Mouse (Mus musculus) myocyte (in vitro differentiated cells): ENCODE results near the gene Adcyap1r1.

Source experiments
- E2F4 ChIP-seq: IDR thresholded peaks from one replicate; pipeline ENCODE4 v1.6.1; 2011; ENCODE audit warnings: mild to moderate bottlenecking, control low read depth, moderate library complexity; ENCODE audit not compliant: insufficient read depth
- MAX ChIP-seq: IDR thresholded peaks from one replicate; pipeline ENCODE4 v1.6.1; 2011; ENCODE audit warnings: low read depth, mild to moderate bottlenecking, control low read depth
- MYOD1 ChIP-seq, 3 experiments: IDR thresholded peaks; one replicate each; pipeline ENCODE4 v1.6.1; 2011; ENCODE audit warnings: control low read depth in 2 of 3, low read depth in 2 of 3, mild to moderate bottlenecking in 2 of 3, moderate library complexity in 1 of 3; ENCODE audit not compliant: insufficient read length in 2 of 3, control insufficient read depth in 1 of 3
- MYOG ChIP-seq, 3 experiments: IDR thresholded peaks; one replicate each; pipeline ENCODE4 v1.6.1; 2011; ENCODE audit warnings: control low read depth in 2 of 3, low read depth in 2 of 3, mild to moderate bottlenecking in 2 of 3; ENCODE audit not compliant: insufficient read length in 2 of 3, control insufficient read depth in 1 of 3, insufficient read depth in 1 of 3
- POLR2A ChIP-seq: IDR thresholded peaks from one replicate; pipeline ENCODE4 v1.6.1; 2011; ENCODE audit warnings: low read depth, mild to moderate bottlenecking, control low read depth, moderate library complexity; ENCODE audit not compliant: insufficient read length
- REST ChIP-seq: IDR thresholded peaks from one replicate; pipeline ENCODE4 v1.6.1; 2011; ENCODE audit warnings: mild to moderate bottlenecking, control low read depth, moderate library complexity; ENCODE audit not compliant: insufficient read depth, insufficient read length
- TCF12 ChIP-seq: IDR thresholded peaks from one replicate; pipeline ENCODE4 v1.6.1; 2011; ENCODE audit warnings: mild to moderate bottlenecking, control low read depth; ENCODE audit not compliant: poor library complexity, insufficient read depth, severe bottlenecking
- USF1 ChIP-seq: IDR thresholded peaks from one replicate; pipeline ENCODE4 v1.6.1; 2011; ENCODE audit warnings: low read depth, mild to moderate bottlenecking, control low read depth, moderate library complexity

DNA sequence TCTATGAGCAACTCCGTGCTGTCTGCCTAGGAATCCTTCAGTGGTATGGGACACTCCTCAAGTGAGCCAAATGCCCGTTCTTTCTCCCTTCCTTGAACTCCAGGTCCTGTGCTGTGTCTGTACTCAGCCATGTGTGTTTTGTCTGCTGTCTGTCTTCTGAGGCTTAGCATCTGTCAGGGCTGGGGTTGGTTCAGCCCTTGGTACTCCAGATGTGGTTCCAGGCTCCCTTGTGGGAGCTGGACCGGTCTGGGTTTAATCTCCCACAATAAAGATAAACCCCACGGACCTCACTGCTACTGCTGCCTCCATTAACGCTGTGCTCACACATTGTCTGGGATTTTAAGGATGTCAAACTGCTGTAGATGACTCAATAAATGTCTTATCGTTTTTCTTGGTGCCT is 49.3 kb downstream of the Adcyap1r1 start:
- no peak for TF ChIP-seq POLR2A
- no peak for TF ChIP-seq E2F4
- no peak for TF ChIP-seq REST
- no peak for TF ChIP-seq USF1
- TF ChIP-seq MYOD1 (IDR thresholded peaks at IDR 0.05; ENCODE audit: control insufficient read depth in 1 of 3, insufficient read length in 2 of 3, low read depth in 2 of 3): no peak
- TF ChIP-seq MAX: no peak
- no peak for TF ChIP-seq TCF12
- no peak for TF ChIP-seq MYOG (IDR thresholded peaks at IDR 0.05; ENCODE audit: control insufficient read depth in 1 of 3, insufficient read depth in 1 of 3, insufficient read length in 2 of 3, low read depth in 2 of 3)
